Mouse (Mus musculus) forebrain, embryonic 13.5 days (tissue): Measurements from ENCODE around the gene Speer4f1. TPM values are rescaled to one million over a fixed set of nuclear protein-coding genes. Genes with fewer than 3 reads are reported as not detected.

ENCODE experiments used
- ATAC-seq: fragments of 200-750 bp; cut with Nextera tagmentation; 2 replicates; pipeline ENCODE4 v1.8.0; 2017
- H3K27ac ChIP-seq: fragments of 300-500 bp; sonication (generic); 2 replicates; pipeline ENCODE4 v1.5.1; 2015; ENCODE audit warnings: inconsistent platforms, mild to moderate bottlenecking, moderate library complexity
- H3K27me3 ChIP-seq: fragments of 300-500 bp; sonication (generic); 2 replicates; pipeline ENCODE4 v1.6.1; 2015; ENCODE audit warnings: mild to moderate bottlenecking, inconsistent platforms
- H3K36me3 ChIP-seq: fragments of 300-500 bp; sonication (generic); 2 replicates; pipeline ENCODE4 v1.6.1; 2015; ENCODE audit warnings: mild to moderate bottlenecking, inconsistent platforms; ENCODE audit not compliant: poor library complexity, severe bottlenecking
- H3K4me1 ChIP-seq: fragments of 300-500 bp; sonication (generic); 2 replicates; pipeline ENCODE4 v1.6.1; 2015; ENCODE audit warnings: inconsistent platforms
- H3K4me2 ChIP-seq: fragments of 300-500 bp; sonication (generic); 2 replicates; pipeline ENCODE4 v1.6.1; 2015; ENCODE audit warnings: inconsistent platforms, mild to moderate bottlenecking, moderate library complexity
- H3K4me3 ChIP-seq: fragments of 300-500 bp; sonication (generic); 2 replicates; pipeline ENCODE4 v1.5.1; 2015; ENCODE audit warnings: mild to moderate bottlenecking, inconsistent platforms
- H3K9ac ChIP-seq: fragments of 300-500 bp; sonication (generic); 2 replicates; pipeline ENCODE4 v1.6.1; 2015; ENCODE audit warnings: mild to moderate bottlenecking, inconsistent platforms
- H3K9me3 ChIP-seq: fragments of 300-500 bp; sonication (generic); replicated peaks from 2 replicates; pipeline ENCODE4 v1.6.1; 2016; ENCODE audit warnings: inconsistent platforms
- WGBS: fragments of 180-500 bp; shearing (Covaris S2); methylation state at CpG from one replicate; pipeline ENCODE4 v1.1.7; 2015; 5-methylcytosine and 5-hydroxymethylcytosine counted together
- polyA plus RNA-seq: library from polyadenylated mRNA; unstranded; fragments of >200 nt; fragmentation: Nextera tagmentation; extraction: Ambion mirVana; gene quantifications from 2 replicates; pipeline ENCODE4 v1.2.1, GENCODE M21; 2015

Speer4f1 gene
- polyA plus RNA-seq, 1 experiment from 2014 or later: not detected

DNA sequence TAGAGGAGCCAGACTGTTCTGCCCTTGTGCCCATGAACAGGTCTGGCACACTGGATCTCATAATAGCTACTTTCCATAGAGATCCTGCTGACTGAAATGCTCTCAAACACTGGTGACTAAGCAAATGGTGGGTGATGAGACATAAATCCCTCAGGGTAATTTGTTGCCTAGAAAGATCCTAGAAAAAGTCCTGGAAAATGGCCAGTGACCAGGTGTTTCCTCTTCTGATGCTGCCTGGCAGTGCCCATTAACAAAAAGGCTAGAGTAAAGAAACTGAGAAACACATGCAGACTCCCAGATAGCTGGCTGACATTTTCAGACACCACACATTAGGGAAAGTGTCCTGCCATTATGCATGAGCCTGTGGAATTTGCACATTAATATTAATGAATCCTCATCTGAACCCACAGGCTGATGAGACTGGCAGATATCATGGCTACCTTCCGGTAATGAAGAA lies 24.0 kb downstream of the Speer4f1 start:
- no peak overlapping the region for H3K27ac ChIP-seq
- WGBS: 62% methylated on average over 1 of the region's 1 CpGs
- H3K36me3 ChIP-seq: no peaks in the 10 kb centered on the region
- H3K27me3 ChIP-seq: no peaks in the 10 kb centered on the region
- H3K9ac ChIP-seq: no peak overlapping the region
- no peaks in the 10 kb centered on the region for H3K9me3 ChIP-seq
- ATAC-seq: peak; percentile 83
- no peak overlapping the region for H3K4me3 ChIP-seq
- peaks cover 8% of the 10 kb centered on the region; the same call in 1 of the 2 replicates for H3K4me1 ChIP-seq
- no peak overlapping the region for H3K4me2 ChIP-seq

DNA sequence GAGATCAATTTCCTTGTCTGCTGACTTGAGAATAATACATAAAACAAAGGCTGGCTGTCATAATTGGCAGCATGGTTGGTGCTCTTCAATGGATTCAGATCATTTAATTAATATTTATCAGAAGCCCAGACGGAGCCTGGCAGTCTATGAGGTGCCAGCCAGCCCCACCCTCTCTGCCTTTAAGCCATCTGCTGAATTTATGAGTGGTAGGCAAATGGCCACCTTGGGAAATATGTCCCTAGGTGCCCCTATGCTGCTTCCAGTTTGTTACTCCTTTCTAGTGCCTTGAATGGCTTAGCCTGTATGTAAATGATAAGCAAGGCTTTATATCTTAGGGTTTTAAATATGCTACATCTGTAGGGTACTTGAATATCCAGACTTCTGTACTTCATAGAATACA lies 25.0 kb downstream of the Speer4f1 start:
- ATAC-seq: peak; percentile 73
- Histone ChIP-seq H3K27ac (0 out of 2 replicates have a peak overlapping the region, but pooled peaks have one; percentile 40), H3K4me3 (no peak overlapping the region), H3K4me2 (no peak overlapping the region), H3K27me3 (no peaks in the 10 kb centered on the region), H3K9ac (no peak overlapping the region), H3K4me1 (peaks cover 8% of the 10 kb centered on the region; the same call in 1 of the 2 replicates), H3K9me3 (no peaks in the 10 kb centered on the region), H3K36me3 (no peaks in the 10 kb centered on the region)
- WGBS: 39% methylated on average over 1 of the region's 1 CpGs

DNA sequence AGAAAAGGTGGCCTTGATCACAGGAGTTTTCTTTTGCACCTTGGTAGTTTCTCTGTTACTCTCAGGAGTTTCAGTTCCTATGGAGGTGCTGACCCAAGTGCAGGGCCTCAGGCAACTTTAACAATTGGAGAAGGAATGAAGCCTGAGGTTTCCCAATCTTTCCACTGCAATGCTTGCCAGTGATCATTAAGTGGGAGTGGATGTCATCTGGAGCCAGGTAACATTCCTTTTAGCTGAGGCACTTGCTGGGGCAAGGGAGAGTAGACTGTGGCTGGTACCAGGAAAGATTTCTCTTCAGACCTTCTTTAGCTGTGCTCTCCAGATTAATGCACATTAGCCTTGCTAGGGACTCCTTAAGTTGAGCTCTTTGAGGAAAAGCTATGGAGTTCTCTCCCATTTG lies 29.6 kb downstream of the Speer4f1 start:
- no peak overlapping the region for H3K4me3 ChIP-seq
- H3K4me2 ChIP-seq: no peak overlapping the region
- no peak for ATAC-seq
- H3K4me1 ChIP-seq: no peaks in the 10 kb centered on the region
- no peak overlapping the region for H3K9ac ChIP-seq
- no peak overlapping the region for H3K27ac ChIP-seq
- no peaks in the 10 kb centered on the region for H3K27me3 ChIP-seq
- no peaks in the 10 kb centered on the region for H3K36me3 ChIP-seq
- no peaks in the 10 kb centered on the region for H3K9me3 ChIP-seq

DNA sequence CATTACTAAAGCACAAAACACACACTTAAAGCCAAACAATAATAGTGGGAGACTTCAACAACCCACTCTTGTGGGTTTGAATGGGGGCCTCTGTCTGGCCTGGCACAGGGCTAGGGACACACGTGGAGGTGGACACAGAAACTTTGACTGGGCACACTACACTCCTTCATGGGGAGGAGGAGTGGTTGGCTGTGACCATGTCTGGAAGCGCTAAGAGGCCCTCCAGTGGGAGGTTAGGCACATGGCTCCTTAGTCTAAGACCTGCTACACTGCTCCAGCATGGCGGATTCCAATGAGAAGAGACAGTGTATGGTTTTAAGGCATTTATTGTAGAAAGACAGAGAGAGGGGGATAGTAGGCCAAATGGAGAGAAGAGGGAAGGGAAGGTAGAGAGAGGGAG lies 32.1 kb downstream of the Speer4f1 start:
- H3K27me3 ChIP-seq: no peaks in the 10 kb centered on the region
- no peaks in the 10 kb centered on the region for H3K36me3 ChIP-seq
- no peak overlapping the region for H3K27ac ChIP-seq
- no peaks in the 10 kb centered on the region for H3K9me3 ChIP-seq
- ATAC-seq: no peak
- no peaks in the 10 kb centered on the region for H3K4me1 ChIP-seq
- no peak overlapping the region for H3K9ac ChIP-seq
- 71% methylated on average over 3 of the region's 3 CpGs for WGBS
- H3K4me2 ChIP-seq: no peak overlapping the region
- no peak overlapping the region for H3K4me3 ChIP-seq

Other genes with a start within 250 kb of the Speer4f1 start
- not detected in 2 replicates for gene Speer4f2, start 102.9 kb upstream of the Speer4f1 start, polyA plus RNA-seq
- 16.6 and 17.4 TPM in 2 replicates for gene Sema3c, start 98.2 kb downstream of the Speer4f1 start, polyA plus RNA-seq